Mouse (Mus musculus) megakaryocyte-erythroid progenitor cell, adult 5 weeks (primary cell): Measurements from ENCODE around the gene Tlr6. TPM values are rescaled to one million over a fixed set of nuclear protein-coding genes. Genes with fewer than 3 reads are reported as not detected.

ENCODE experiments used
- polyA plus RNA-seq: library from polyadenylated mRNA; stranded (reverse); fragments of >175 nt; gene quantifications from 2 replicates; pipeline ENCODE4 v1.2.3, GENCODE M21; 2012

The Tlr6 gene
- polyA plus RNA-seq, result 0.03 and 0.31 TPM in 2 replicates

DNA sequence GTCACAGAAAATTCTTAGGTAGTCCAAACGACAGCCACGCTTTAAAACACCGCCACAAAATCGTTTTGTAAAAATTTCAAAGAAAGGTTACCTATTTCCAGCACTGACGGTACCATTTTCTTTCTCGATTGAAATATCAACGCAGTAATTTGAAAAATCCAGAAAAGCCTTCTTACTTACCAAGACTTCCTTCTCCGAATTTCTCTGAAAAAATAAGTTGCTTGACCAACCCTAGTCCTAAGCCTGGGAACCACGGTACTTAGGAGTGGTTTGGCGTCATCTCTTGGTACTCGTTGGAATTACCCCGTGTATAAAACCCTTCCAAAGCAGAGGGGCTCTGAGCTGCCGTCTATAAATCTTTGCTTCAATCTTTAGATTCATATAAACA is at the start of gene Tlr6:
TSS of gene Tlr6 (minus strand) at position 255 of the 388 bp plus-strand sequence.

DNA sequence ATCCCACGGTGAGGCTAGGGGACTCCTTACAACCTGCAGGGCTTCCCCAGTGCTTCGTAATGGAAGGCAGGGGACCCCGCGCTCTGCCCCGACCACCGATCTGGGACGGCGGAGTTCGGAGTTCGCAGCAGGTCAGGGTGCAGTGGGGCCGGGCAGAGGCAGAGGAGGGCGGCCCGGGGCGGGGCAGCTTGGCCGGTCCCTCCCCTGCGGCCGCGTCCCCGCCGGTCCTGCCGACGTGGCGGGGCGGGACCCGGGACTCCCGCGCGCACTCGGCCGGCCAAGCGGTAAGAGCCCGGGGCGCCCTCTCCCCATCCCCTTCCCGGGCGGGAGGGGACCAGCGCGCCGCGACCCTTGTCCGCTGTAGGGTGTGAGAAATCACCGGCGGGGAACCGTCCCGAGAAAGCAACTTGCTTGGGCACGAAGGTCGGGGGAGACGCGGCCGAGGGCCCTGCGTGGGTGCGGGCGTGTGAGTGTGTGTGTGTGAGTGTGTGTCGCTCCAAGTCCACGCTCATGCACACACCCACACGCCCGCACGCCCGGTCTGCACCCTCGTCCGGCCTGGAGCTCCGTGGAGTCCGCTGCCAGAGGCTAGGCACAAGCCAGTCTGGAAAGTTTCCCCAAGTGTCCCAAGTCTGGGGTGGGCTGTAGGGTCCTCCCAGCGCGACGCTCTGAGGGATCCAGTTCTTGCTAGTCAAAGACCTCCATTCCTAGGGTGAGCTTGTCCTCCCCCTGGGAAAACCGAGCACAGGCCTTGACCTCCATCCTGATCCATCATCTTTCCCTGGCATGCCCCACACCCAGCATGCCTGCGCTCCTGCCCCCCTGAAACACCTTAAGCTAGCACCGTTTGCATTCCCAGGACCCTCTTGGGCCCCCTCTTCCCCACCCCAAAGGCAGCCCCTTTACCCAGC is 10.2 kb upstream of the Tlr6 start, which contains the start of gene Fam114a1:
TSS of gene Fam114a1 (plus strand) at position 211 of the 911 bp plus-strand sequence.

Other genes with a start within 250 kb of the Tlr6 start
- gene Klf3, start 156.7 kb downstream of the Tlr6 start, polyA plus RNA-seq, result 94.8 and 118 TPM in 2 replicates
- 0.13 and 0.53 TPM in 2 replicates for gene Tlr1, start 26.5 kb downstream of the Tlr6 start, polyA plus RNA-seq
- 2.1 and 2.4 TPM in 2 replicates for gene Fam114a1, start 10.0 kb upstream of the Tlr6 start, polyA plus RNA-seq
- gene Tmem156, start 132.0 kb upstream of the Tlr6 start, polyA plus RNA-seq, result 0.10 and 0.40 TPM in 2 replicates
- gene Klhl5, start 147.4 kb upstream of the Tlr6 start, polyA plus RNA-seq, result 14.4 and 22.8 TPM in 2 replicates
- 0.23 and 0.41 TPM in 2 replicates for gene Wdr19, start 239.6 kb upstream of the Tlr6 start, polyA plus RNA-seq